Mouse (Mus musculus) lung, postnatal 36 days (tissue): Measurements from ENCODE around the gene Fam122a.

Experiments
- DNase-seq: peaks from one replicate; pipeline ENCODE4 v3.0.0; 2022; ENCODE audit warnings: mixed read lengths

Fam122a gene

DNA sequence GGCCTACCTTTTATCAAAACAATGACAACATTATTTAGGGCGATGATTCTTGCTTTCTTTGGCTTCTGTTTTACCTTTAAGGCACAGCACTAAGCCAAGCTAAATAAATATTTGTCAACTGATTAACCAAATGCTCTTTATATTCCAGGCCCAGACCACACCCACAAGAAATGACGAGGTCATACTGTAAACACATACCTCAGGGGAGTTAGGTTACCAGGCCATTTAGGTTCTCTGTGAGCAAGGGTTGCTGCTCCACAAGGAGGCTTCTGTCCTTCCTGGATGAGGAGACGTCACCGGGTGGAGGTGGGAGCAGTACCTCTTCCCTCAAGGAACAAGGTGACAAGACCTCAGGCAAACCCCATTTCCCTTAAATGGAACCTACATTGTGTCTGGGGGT lies 49.9 kb downstream of the Fam122a start:
- peak; percentile 54 for DNase-seq

DNA sequence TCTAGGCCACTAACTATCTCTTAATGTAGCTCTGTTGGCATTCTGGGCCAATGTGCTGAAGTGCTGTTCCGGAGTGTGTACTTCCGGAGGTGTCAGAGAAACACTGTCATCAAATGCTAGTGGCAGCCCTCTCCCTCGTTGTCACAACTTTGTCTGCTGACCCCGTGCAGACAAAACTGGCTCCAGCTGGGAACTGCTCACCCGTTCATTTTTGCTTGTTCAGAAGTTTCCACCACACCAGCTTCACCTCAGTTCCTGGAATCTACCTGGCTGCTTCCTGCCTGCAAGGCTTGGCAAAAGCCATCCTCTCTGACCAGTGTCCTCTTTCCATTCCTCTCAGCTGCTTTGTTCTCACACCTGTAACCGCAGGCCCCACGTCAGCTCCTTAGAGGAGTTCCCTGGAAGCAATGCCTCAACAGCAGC lies 50.4 kb downstream of the Fam122a start:
- DNase-seq, result peak; percentile 49
